Mouse (Mus musculus) yolk sac, embryonic 10.5 days (tissue): ENCODE results near the gene Gm16181.

ENCODE experiments used
- DNase-seq: peaks from one replicate; pipeline ENCODE4 v3.0.0-alpha.2; 2017; ENCODE audit warnings: low spot score

The Gm16181 gene

DNA sequence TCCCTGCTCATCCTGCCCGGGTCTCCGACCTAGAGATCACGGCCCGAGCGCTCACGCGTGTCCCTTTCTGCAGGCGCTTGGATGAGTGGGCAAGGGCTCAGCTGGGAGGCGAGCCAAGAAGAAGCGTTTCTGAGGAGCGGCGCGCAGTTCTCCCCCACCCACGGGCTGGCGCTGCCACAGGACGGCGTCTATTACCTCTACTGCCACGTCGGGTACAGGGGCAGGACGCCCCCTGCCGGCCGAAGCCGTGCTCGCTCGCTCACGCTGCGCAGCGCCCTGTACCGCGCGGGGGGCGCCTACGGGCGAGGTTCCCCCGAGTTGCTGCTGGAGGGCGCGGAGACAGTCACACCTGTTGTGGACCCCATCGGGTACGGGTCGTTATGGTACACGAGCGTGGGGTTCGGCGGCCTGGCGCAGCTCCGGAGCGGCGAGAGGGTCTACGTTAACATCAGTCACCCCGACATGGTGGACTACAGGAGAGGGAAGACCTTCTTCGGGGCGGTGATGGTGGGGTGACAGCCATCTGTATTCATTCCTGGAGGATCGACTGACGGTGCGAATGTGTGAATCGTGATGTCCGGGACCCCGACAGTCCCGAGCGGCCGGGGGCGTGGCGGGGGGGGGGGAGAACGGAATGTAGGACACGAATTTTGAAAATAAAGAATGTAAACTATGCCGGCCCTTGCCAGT, 24.9 kb upstream of the Gm16181 start:
- peak; percentile 61 for DNase-seq

DNA sequence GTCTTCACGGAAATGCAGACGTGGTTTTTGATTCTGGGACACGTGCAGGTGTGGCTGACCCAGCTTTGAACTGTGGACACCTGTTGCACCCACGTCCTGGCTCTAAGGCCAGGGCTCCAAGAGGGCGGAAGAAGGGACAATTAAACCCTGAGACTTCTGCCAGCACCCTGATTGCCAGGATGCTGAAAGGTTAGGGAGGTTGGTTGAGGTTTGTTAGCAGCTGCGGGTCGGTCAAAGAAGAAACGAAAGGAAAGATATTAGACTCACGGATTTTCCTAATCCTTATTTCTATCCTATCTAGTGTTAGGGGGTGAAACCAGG, 24.4 kb upstream of the Gm16181 start:
- no peak for DNase-seq

DNA sequence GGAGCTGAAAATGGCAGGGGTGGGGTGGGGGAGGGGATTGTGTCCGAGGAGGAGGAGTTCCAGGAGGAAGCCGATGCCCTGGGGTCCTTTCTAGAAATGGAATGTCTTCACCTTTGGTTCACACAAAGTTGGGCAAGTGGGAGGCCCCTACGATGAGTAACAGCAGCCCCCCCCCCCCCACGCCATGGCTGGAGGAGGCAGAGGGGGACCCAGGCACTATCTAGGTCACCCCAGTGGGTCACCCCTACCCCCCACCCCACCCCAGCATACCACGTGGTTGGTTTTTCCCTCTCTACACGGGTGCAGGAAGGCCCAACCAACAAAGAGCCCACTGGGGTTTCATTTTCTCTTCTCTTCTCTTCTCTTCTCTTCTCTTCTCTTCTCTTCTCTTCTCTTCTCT, 23.5 kb upstream of the Gm16181 start:
- no peak for DNase-seq

DNA sequence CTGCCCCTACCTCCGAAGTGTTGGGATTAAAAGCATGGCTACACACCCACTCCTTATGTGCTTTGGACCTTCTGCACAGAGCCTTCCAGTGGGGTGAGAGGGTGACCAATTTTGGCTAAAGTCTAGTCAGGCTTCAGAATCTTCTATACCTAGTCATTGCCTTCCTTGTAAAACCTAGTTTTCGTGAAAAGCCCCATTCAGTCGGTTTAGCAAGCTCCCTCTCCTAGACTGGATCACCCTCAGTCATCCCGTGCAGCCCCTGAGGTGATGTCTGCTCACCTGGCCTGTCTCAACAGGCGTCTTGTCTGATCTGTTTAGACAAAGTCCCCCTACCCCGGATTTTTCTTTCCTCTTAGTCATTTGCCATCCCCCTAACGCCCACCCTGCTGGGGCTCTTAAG, 22.6 kb upstream of the Gm16181 start:
- no peak for DNase-seq

- DNase-seq: no peak
These were observed 21.7 kb upstream of the Gm16181 start for GRCm38 (mm10) chr17:35198946-35199345.

DNA sequence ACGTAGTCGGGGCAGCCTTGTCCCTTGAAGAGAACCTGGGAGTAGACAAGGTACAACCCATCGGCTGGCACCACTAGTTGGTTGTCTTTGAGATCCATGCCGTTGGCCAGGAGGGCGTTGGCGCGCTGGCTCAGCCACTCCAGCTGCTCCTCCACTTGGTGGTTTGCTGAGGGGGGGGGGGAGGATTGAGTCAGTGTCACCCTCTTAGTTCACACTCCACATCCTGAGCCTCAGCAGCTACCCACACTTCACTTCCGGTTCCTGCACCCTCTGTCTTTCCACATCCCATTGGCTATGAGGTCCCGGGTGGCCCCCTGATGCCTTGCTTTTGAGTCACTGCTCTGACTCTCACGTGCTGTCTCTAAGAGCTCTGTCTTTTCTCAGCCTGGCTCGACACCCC, 20.2 kb upstream of the Gm16181 start:
- DNase-seq: no peak

DNA sequence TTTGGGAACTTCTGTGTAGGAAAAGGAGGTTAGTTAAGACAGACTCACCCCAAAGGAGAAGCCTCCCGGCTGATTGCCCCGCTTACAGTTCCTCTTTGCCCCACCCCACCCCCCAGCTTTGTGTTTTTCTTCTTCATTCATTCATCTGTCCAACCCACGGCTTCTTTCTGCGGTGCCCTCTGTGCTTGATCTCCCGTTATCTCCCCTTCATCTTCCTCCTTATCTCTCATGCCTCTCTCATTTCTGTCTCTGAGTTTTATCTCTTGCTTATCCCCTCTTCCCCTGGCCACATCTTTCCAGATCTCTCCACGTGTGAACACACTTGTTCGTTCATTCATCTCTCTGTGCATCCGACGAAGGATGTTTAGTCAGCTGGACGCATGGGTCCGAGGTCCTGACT, 19.5 kb upstream of the Gm16181 start:
- DNase-seq: no peak

GRCm38 (mm10) chr17:35201787-35202186, 18.8 kb upstream of the Gm16181 start, which contains the start of gene Tnf:
Gene Tnf (minus strand): TSS chr17:35202007.
- no peak for DNase-seq

GRCm38 (mm10) chr17:35202442-35202841, 18.2 kb upstream of the Gm16181 start:
- no peak for DNase-seq

DNA sequence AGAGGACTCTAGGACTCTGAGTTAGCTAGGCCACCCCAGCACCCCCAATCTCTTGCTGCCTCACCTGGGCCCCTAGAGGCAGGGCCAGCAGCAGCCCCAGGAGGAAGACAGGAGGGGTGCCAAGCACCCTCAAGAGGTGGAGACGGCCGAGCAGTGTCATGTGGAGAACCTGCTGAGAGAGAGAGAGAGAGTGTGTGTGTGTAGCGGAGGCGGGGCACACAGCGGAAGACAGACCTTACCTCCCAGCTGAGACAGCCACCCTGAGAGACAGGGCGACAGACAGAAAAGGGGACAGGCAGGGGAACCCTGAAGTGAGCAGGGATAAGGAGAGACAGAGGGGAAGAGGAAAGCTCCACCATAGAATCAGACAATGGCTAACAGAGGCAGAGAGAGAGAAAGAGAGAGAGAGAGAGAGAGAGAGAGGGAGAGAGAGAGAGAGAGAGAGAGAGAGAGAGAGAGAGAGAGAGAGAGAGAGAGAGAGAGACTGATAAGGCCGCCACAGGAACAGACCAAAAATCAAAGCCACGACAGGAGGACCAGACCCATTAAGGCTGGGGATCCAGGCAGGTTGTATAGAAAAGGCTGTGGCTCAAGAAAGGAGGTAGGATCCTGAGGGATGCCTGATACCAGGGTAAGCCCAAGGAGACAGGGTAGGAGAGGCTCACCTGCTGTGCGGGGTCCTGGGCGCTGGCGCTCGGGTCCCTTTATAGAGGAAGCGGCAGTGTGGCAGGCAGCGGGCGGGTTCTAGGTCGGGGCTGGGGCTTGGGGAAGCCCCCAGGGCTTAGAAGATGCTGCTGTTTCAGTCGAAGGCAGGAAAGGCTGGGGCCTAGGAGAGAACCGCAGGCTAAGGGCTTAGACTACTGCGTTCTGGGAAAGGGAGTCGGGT, 15.9 kb upstream of the Gm16181 start, which contains the start of gene Lta:
Gene Lta (minus strand): TSS at position 858 of the 886 bp plus-strand sequence.
- no peak for DNase-seq

- DNase-seq: no peak
These were observed 15.3 kb upstream of the Gm16181 start for GRCm38 (mm10) chr17:35205380-35205769.

DNA sequence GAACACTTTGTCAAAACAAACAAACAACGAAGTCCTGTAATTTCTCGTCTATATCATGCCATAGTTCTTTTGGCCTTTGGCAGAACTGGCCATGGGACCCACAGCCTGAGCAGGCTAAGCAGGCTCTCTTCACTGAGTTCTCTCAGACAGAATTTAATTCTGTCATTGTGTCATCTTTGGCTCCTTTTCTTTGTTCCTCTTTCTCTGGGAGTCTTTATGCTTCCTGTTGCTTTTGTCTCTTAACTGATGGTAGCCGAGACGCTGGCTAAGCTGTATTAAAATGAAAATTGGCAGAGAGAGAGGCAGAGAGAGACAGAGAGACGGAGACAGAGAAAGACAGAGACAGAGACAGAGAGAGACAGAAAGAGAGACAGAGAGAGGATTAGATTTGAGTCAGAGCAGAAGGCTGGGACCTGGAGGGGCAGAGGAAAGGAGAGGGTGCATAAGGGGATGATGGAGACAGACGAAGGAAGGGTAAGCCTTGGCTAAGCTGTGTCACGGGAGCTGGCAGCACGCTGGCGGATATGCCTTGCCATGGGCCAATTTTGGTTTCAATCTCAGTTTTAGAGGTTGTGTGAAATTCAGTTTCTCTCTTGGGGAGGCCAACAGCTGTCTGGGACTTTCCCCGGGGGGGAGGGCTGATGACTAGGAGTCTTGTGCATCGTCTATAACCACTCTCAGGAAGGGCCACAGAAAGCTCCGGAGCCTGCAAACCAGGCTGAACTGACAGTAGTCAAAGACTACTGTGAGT, 10.7 kb upstream of the Gm16181 start:
- DNase-seq: no peak

DNA sequence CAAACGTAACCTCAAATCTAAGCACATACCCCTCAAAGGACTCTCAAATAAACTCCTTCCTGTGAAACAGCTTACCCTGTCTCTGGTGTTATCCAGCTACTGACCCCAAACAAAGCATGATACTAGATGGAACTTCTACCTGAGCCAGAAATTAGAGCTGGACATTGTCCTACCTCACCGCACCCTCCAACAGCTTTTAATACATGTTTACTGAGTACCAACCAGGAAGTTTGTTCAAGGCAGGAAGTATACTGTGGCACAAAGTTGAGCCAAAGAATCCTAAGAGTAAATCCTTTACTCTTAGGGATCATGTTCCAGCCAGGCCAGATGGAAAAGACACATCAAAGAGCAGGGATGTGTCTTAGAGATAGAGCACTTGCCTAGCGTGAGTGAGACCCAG, 10.0 kb upstream of the Gm16181 start:
- DNase-seq: no peak

DNA sequence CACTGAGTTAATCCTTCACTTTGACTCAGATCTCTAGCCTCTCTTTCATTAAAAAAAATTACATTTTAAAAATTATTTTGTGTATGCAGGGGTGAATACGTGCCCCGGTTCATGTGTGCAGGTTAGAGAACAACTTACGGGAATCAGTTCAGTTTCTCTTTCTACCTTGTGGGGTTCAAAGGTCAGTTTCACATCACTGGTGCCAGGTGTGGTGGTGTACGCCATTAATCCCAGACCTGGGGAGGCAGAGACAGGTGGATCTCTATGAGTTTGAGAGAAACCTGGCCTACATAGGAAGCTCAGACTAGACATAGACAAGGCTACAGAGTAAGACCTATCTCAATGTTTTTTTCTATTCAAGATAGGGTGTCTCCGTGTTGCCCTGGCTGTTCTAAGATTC, 7.6 kb upstream of the Gm16181 start:
- DNase-seq: no peak

DNA sequence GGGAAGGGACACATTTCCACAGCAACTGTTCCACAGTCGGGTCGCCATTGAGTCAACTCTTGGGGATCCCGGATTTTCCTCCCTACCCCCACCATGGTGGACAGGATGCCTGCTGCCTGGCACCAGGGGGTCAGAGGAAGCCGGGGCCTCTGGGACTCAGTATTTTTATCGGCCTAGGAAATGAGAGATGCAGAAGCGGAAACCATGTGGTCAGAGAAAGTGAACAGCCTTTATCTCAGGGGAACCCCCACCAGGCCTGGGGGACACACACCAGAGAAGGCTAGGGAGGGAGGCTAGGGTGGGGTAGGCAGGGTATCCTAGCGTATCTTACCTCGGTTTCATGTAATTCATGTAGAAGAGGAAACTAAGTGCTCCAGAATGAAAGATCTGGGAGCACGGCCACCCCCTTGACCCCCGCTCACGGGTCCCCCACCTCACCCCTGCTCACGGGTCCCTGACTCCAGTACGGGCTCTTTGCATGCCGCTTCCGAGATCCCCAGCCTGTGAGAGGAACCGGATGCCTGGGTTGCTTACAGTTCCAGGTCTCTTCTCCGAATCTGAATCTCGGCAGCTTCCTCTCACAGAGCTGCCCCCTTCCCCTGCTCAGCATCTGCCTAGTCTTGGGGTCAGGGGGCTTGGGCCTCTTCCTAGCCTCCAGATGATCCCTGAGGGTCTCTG, 2.0 kb upstream of the Gm16181 start:
- DNase-seq: no peak

DNA sequence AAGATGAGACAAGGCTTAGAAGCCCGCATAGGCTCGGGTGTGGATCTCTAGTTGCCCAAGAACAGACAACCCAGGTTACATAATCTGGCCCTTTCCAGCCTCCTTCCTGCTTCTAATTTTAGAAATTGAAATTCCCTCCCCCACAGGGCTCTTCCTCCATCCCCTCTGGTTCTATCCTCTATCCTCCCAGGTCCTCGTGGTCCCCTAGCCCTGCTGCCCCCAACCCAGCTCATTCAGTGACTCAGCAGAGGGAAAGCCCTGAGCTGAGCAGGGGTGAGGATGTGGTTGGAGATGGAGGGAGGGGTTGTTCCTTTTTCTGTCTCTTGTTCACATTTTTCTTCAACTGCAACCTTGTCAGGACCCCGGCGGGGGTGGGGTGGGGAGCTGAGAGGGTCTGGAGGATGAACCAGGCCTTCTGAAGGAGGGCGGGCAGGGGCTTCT, 1.0 kb upstream of the Gm16181 start:
- no peak for DNase-seq

- no peak for DNase-seq
These were observed 1.7 kb downstream of the Gm16181 start for GRCm38 (mm10) chr17:35222299-35222698.

DNA sequence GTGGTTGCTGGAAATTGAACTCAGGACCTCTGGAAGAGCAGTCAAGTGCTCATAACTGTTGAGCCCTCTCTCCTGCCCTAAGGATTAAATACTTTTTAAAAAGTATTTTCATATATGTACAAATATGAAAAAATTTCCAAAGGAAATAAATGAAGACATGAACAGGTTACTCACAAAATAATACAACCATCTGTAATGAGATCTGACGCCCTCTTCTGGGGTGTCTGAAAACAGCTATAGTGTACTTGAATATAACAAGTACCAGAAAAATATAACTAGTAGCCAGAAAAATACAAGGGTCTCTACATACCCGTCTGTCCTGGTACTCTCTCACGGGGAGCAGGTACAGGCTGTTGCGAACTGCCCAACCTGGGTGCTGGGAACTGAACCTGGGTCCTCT, 4.0 kb downstream of the Gm16181 start:
- DNase-seq: no peak

- DNase-seq: no peak
These were observed 4.8 kb downstream of the Gm16181 start for GRCm38 (mm10) chr17:35225456-35225855.

DNA sequence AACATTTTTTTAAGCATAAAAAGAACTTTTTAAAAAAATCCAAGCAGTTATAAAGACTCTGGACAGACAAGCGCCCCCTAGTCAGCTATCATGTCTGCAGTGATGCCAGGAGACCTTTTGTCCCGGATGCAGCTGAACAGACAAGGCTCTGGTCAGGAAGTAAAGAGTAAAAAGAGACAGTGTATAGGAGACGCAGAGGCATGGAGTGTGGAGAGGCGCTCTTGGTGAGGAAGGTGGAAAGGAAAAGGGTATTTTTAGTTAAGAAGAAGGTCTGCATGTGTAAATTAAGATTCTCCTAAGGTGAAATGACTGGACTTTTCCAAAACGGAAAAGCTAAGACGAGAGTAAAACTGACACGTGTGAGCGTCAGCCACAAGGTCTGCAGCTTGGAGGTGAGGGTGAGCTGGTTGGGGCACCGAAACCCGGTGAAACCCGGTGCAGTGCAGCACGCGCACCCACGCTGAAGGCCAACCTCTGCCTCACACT, 6.0 kb downstream of the Gm16181 start:
- no peak for DNase-seq

DNA sequence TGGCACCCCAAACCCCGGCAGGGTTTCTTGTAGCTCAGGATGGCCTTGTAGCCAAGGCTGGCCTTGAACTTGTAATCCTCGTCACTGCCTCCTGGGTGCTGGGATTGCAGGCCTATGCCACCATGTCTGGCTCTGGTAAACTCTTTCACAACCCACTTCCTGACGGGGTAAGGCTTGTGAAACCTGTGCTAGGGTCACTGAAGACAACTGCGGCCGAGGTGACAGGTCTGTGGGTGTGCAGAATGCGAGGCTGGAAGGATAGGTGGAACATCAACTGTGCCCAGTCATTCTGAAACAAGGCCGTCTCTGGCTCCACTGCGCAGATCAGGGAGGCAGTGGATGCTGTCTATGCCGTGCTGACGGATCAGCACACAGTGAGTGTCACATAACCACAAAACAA, 10.4 kb downstream of the Gm16181 start:
- no peak for DNase-seq

- peak; percentile 60 for DNase-seq
These were observed 11.4 kb downstream of the Gm16181 start for GRCm38 (mm10) chr17:35232043-35232442.
